Mouse (Mus musculus) left cerebral cortex, adult 18-20 months (tissue): ENCODE measurements around the gene Nt5c2. TPM values are rescaled to one million over a fixed set of nuclear protein-coding genes. Genes with fewer than 3 reads are reported as not detected.
"Not testable (repeated sequence)": the region's sequence is repeated elsewhere in the genome, so short reads cannot be mapped to it uniquely, and the experiment has no call there.

ENCODE experiments used
- DNase-seq, 2 experiments: peaks; one replicate each; pipeline ENCODE4 v3.0.0; 2021 to 2022; ENCODE audit warnings: low spot score in 2 of 2, mixed read lengths in 1 of 2
- total RNA-seq, 2 experiments: library from RNA; stranded (reverse); gene quantifications; 2 replicates each; pipeline ENCODE4 v1.2.3; 2021

Gene Nt5c2
- total RNA-seq, 2 experiments from 2014 or later = 78.9 to 82.6 TPM

- DNase-seq = no peak
Observed at GRCm38 (mm10) chr19:47018330-47018729, 3.4 kb upstream of the Nt5c2 start.

- DNase-seq = no peak
Observed at GRCm38 (mm10) chr19:47017831-47018230, 2.9 kb upstream of the Nt5c2 start.

- DNase-seq = peak in 1 of 2 experiments; percentile 41
Observed at GRCm38 (mm10) chr19:47016487-47016886, 1.5 kb upstream of the Nt5c2 start.

GRCm38 (mm10) chr19:47015965-47016364 is 1.0 kb upstream of the Nt5c2 start:
- DNase-seq = no peak

- peak in 1 of 2 experiments; percentile 34 for DNase-seq
Observed at GRCm38 (mm10) chr19:47015396-47015795, 443 bp upstream of the Nt5c2 start.

- no peak for DNase-seq
Observed at GRCm38 (mm10) chr19:47014159-47014446, 850 bp downstream of the Nt5c2 start.

GRCm38 (mm10) chr19:47013340-47014158 is 1.4 kb downstream of the Nt5c2 start:
- no peak for DNase-seq

GRCm38 (mm10) chr19:47012521-47013130 is 2.3 kb downstream of the Nt5c2 start:
- DNase-seq = no peak

GRCm38 (mm10) chr19:47009943-47010342 is 5.0 kb downstream of the Nt5c2 start:
- no peak for DNase-seq

GRCm38 (mm10) chr19:47009420-47009819 is 5.5 kb downstream of the Nt5c2 start:
- DNase-seq = no peak

GRCm38 (mm10) chr19:47006321-47006720 is 8.6 kb downstream of the Nt5c2 start:
- DNase-seq = no peak

GRCm38 (mm10) chr19:47005873-47006272 is 9.1 kb downstream of the Nt5c2 start:
- no peak for DNase-seq

GRCm38 (mm10) chr19:47003742-47004511 is 11.0 kb downstream of the Nt5c2 start:
- no peak for DNase-seq

GRCm38 (mm10) chr19:47000357-47000756 is 14.6 kb downstream of the Nt5c2 start:
- not testable (repeated sequence) for DNase-seq

GRCm38 (mm10) chr19:46999753-47000152 is 15.2 kb downstream of the Nt5c2 start:
- DNase-seq = no peak

GRCm38 (mm10) chr19:46998953-46999352 is 16.0 kb downstream of the Nt5c2 start:
- no peak for DNase-seq

- no peak for DNase-seq
Observed at GRCm38 (mm10) chr19:46998168-46998870, 16.6 kb downstream of the Nt5c2 start.

GRCm38 (mm10) chr19:46996095-46996494 is 18.9 kb downstream of the Nt5c2 start:
- DNase-seq = no peak

GRCm38 (mm10) chr19:46992329-46992728 is 22.6 kb downstream of the Nt5c2 start:
- DNase-seq = not testable (repeated sequence)

- DNase-seq = peak; percentile 78 to 87
Observed at GRCm38 (mm10) chr19:46991145-46991544, 23.8 kb downstream of the Nt5c2 start.

- DNase-seq = not testable (repeated sequence)
Observed at GRCm38 (mm10) chr19:46990625-46991024, 24.3 kb downstream of the Nt5c2 start.
